Mouse (Mus musculus): ENCODE results near the gene Insl6.
A peak's percentile ranks its signal among the peaks of the same experiment; 100 is the strongest.

Gene Insl6

GRCm38 (mm10) chr19:29287863-29288262, 37.3 kb downstream of the Insl6 start:
- DNase-seq (ENCODE audit: low read depth, low spot score), result peak; percentile 54

GRCm38 (mm10) chr19:29285451-29285869, 39.7 kb downstream of the Insl6 start:
- DNase-seq (ENCODE audit: low read depth, low spot score), result peak; percentile 86

- no peak for DNase-seq (ENCODE audit: low read depth, low spot score)
Measured at GRCm38 (mm10) chr19:29278944-29279587, 46.1 kb downstream of the Insl6 start.

GRCm38 (mm10) chr19:29276414-29276813, 48.7 kb downstream of the Insl6 start:
- no peak for DNase-seq (ENCODE audit: low read depth, low spot score)

- peak; percentile 62 for DNase-seq (ENCODE audit: low read depth, low spot score)
Measured at GRCm38 (mm10) chr19:29272011-29272809, 52.9 kb downstream of the Insl6 start.
